Mouse (Mus musculus): ENCODE data around the gene Slc38a9. TPM values are rescaled to one million over a fixed set of nuclear protein-coding genes. Genes with fewer than 3 reads are reported as not detected.
A peak's percentile ranks its signal among the peaks of the same experiment; 100 is the strongest.

Slc38a9 gene
- polyA plus RNA-seq, 1 experiment from 2014 or later, result 11.8 TPM

DNA sequence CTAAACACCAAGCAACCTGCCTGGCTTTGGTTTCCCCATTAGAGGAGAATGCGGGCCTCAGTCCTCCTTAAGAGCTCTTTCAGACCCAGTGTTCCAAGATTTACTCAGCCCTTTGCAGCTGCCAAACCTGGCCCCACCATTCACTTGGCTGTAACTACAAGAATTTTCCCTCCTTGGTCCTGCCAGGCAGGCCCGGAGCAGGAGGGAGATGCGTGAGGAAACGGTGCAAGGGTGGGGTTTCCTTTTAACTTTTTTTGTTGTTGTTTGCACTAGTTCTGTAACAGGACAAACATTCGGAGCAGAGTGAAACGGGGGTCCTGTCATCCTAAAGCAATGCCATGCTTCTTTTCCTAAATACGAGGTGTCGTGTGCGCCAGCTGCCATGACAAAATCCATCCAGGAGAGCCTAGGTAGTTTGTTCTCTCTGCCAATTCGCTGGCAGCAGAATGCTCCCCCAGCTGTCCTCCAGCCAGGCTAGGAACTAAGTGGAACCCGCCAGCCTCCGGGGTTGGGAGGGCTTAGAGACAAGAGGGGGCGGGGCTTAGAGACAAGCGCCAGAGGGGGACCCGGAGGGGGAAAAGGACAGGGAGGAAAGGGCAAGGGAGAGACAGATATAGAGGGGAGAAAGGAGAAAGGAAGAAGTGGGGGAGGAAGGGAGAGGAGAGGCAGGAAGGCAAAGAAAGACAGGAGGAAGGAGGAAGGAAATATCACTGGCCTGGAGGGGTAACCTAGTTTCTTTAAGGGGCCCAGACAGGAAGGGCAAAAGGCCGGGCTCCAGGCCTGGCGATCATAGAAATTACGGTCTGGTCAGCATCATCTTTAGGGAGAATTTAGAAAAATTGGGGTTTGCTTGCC is 91.1 kb downstream of the Slc38a9 start:
- H3K27ac ChIP-seq, result peak overlapping the region; percentile 84
- H3K4me1 ChIP-seq (replicated peaks), result peaks cover 39% of the 10 kb centered on the region
- no peaks in the 10 kb centered on the region for H3K27me3 ChIP-seq (replicated peaks)
- ATAC-seq, result peak; percentile 81
- H3K4me3 ChIP-seq (replicated peaks), result no peak overlapping the region
- H3K4me2 ChIP-seq (replicated peaks), result peak overlapping the region; percentile 38
- H3K36me3 ChIP-seq, result no peaks in the 10 kb centered on the region
- H3K9ac ChIP-seq, result no peak overlapping the region
- WGBS, result 18% methylated on average over 18 of the region's 18 CpGs
- no peaks in the 10 kb centered on the region for H3K9me3 ChIP-seq

DNA sequence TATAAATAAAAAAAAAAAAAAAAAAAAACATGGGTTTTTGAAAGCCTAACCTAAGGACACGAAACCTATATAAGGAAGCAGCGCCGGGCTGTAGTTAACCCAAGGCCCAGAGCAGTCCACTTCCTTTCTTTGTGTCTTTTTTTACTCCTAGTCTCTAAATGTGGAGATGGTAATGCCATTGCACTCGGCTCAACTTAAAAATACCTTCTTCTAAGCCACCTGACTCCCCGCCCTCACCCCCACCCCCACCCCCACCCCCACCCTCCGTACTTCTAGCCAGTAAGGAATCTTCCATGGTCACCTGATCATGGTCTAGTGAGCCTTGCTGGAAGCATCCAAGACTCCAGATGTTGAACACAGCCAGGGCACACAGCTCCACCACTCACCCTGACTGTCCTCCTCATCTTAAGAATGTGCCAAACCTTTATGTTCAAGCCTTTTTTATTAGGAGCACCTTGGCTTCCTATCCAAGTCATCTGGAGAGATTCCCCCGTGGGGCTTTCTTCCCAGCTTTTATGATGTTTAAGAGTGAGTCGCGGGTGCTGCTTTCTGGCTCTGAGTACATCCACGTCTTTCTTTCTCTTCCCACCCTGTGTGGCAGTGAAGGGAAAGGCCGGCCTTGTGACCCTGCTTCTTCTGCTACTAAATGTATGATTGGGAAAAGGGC is 91.9 kb downstream of the Slc38a9 start:
- peaks cover 39% of the 10 kb centered on the region for H3K4me1 ChIP-seq (replicated peaks)
- 55% methylated on average over 11 of the region's 11 CpGs for WGBS
- ATAC-seq, result no peak
- H3K27me3 ChIP-seq (replicated peaks), result no peaks in the 10 kb centered on the region
- H3K27ac ChIP-seq, result peak overlapping the region; percentile 84; the same call in 1 of the 2 replicates
- H3K4me3 ChIP-seq (replicated peaks), result no peak overlapping the region
- H3K9me3 ChIP-seq, result no peaks in the 10 kb centered on the region
- H3K9ac ChIP-seq, result no peak overlapping the region
- H3K4me2 ChIP-seq (replicated peaks), result no peak overlapping the region
- no peaks in the 10 kb centered on the region for H3K36me3 ChIP-seq

DNA sequence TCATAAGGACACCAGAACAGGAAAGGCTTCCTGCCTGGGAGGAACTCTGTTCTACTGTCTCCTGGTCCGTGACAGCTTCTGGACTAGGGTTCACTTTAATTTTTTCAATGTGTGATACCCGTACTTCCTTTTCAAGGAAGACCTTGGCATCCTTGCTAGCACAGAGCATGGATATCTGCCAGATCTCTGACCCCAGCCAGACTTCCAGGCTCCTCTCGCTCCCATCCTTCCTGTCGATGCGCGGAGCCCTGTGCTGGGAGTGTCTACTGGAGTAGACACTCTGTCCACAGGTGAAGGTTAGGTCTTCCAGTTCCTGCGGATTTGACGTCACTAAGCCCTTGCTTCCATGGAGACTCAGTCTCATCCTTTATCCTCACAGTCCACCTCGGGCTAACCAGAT is 93.0 kb downstream of the Slc38a9 start:
- Histone ChIP-seq H3K27ac (peak overlapping the region; percentile 54; the same call in 1 of the 2 replicates), H3K4me2 (replicated peaks) (no peak overlapping the region), H3K36me3 (no peaks in the 10 kb centered on the region), H3K9me3 (no peaks in the 10 kb centered on the region), H3K4me3 (replicated peaks) (no peak overlapping the region), H3K27me3 (replicated peaks) (no peaks in the 10 kb centered on the region), H3K9ac (no peak overlapping the region), H3K4me1 (replicated peaks) (peaks cover 39% of the 10 kb centered on the region)
- ATAC-seq, result no peak
- WGBS, result 66% methylated on average over 9 of the region's 9 CpGs

DNA sequence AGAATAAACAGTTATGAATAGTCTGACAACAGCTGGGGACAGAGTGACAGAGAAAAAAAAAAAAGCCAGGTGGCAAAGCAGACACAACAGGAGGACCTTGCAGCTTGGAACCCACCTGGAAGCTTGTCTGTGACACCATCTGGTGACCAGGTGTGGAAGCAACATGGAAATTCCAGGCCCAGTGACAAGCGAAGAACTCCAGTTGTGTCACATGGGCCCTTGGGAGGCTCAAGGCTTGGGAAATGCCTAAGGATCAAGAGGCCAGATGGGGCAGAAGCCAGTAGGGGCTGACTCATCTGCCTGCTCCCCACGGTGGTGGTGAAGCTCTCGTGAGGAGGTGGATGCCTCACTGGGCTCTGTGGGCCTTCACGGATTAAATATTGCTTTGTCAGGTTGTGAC is 94.3 kb downstream of the Slc38a9 start:
- H3K27me3 ChIP-seq (replicated peaks), result no peaks in the 10 kb centered on the region
- H3K36me3 ChIP-seq, result no peaks in the 10 kb centered on the region
- no peak for ATAC-seq
- 46% methylated on average over 4 of the region's 4 CpGs for WGBS
- H3K4me3 ChIP-seq (replicated peaks), result no peak overlapping the region
- no peak overlapping the region for H3K4me2 ChIP-seq (replicated peaks)
- peak overlapping the region; percentile 89 for H3K27ac ChIP-seq
- H3K9ac ChIP-seq, result no peak overlapping the region
- no peaks in the 10 kb centered on the region for H3K9me3 ChIP-seq
- peaks cover 43% of the 10 kb centered on the region for H3K4me1 ChIP-seq (replicated peaks)

DNA sequence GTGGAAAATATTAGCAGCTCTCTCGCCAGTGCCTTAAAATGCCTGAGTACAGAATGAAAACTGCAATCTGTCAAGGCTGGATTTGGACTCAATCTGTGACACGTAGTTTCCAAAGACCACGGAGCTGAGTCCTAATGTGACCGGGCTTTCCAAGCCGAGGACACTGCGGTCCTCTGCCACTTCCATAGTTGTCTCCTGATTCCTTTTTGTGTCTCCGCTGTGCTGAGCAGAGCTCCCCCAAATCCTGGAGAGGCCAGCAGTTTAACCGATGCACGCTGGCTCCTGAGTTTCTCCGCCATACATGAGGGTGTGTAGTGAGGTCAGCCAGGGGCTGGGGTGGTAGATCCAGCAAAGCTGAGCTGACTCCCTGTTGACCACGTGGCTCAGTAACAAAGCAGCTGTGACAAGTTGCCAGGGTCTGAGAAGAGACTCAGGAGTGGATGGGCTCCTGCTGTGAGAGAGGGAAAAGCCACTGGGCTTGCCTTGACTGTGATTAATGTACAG is 95.0 kb downstream of the Slc38a9 start:
- peak overlapping the region; percentile 89 for H3K27ac ChIP-seq
- peak overlapping the region; percentile 11; the same call in 1 of the 2 replicates for H3K9ac ChIP-seq
- H3K36me3 ChIP-seq, result no peaks in the 10 kb centered on the region
- H3K9me3 ChIP-seq, result no peaks in the 10 kb centered on the region
- peak; percentile 57 for ATAC-seq
- 41% methylated on average over 11 of the region's 11 CpGs for WGBS
- no peak overlapping the region for H3K4me3 ChIP-seq (replicated peaks)
- H3K4me2 ChIP-seq (replicated peaks), result peak overlapping the region; percentile 28; the same call in 1 of the 2 replicates
- H3K27me3 ChIP-seq (replicated peaks), result no peaks in the 10 kb centered on the region
- peaks cover 43% of the 10 kb centered on the region for H3K4me1 ChIP-seq (replicated peaks)

DNA sequence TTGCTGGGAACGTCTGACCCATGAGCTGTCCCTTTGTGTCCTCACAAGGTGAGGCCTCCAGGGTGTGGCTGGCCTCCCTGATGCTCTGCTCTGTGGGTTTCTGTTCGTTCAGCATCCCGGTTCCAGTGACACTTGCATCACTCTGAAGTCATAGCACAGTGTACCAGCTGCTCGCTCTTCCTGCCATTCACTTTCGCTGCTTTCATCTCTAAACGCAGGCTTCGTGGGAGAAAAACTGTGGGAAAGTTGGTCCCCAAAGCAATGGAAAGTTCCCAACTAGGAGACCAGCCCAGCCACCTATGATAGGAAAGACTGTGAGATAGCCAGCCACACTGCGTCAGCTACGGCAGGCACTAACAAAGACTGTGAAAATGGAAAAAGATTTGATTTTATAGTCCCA is 96.8 kb downstream of the Slc38a9 start:
- no peaks in the 10 kb centered on the region for H3K27me3 ChIP-seq (replicated peaks)
- H3K4me1 ChIP-seq (replicated peaks), result peaks cover 32% of the 10 kb centered on the region
- no peaks in the 10 kb centered on the region for H3K9me3 ChIP-seq
- no peak overlapping the region for H3K4me2 ChIP-seq (replicated peaks)
- 81% methylated on average over 9 of the region's 9 CpGs for WGBS
- H3K36me3 ChIP-seq, result no peaks in the 10 kb centered on the region
- no peak for ATAC-seq
- no peak overlapping the region for H3K9ac ChIP-seq
- no peak overlapping the region for H3K4me3 ChIP-seq (replicated peaks)
- H3K27ac ChIP-seq, result no peak overlapping the region

DNA sequence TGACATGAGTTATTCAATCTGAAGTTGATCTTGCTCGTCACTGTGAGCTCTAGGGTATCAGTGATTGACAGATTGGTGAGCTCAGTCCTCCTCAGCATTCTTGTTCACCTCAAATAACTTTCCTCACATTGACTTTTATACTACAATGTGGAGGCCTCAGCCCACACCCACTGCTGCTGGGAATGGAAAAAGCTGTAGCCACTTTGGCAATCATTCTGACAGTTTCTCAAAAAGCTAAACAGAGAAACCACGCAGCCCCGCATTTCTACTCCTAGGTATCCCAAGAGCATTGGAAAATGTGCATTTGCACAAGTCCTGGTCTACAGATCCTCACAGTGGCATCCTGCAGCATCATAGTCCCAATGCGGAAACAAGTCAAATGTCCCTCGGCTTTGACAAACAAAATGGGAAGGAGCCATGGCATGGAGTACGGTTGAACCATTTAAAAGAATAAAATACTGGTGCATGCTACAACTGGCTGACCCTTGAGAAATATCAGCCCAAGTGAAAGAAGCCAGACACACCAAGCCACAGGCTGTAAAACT is 98.1 kb downstream of the Slc38a9 start:
- H3K27ac ChIP-seq, result no peak overlapping the region

DNA sequence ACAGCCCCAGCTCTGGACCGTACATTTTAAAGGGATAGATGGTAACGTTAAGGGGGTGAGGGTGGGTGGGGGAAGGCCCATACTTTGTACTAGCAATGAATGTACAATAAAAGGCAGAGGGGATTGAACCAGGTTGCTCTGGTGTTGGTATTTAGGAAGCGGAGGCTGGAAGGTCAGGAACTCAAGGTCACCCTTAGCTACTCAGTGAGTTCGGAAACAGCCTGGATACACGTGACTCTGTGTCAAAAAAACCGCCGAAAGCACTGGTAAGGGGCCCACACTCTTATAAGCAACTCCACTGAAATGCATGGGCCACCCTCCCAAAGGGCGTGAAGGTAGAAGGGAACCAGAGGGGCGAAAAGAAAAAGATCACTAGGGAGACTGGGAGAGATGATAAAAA is 98.8 kb downstream of the Slc38a9 start:
- H3K9ac ChIP-seq, result no peak overlapping the region
- ATAC-seq, result no peak
- H3K9me3 ChIP-seq, result no peaks in the 10 kb centered on the region
- WGBS, result 56% methylated on average over 9 of the region's 9 CpGs
- no peaks in the 10 kb centered on the region for H3K36me3 ChIP-seq
- H3K4me3 ChIP-seq (replicated peaks), result no peak overlapping the region
- H3K27ac ChIP-seq, result no peak overlapping the region
- peaks cover 22% of the 10 kb centered on the region for H3K4me1 ChIP-seq (replicated peaks)
- no peak overlapping the region for H3K4me2 ChIP-seq (replicated peaks)
- no peaks in the 10 kb centered on the region for H3K27me3 ChIP-seq (replicated peaks)

More for the DNA sequence above, 98.1 kb downstream of the Slc38a9 start:
- Histone ChIP-seq H3K9ac (no peak overlapping the region), H3K4me2 (replicated peaks) (no peak overlapping the region), H3K9me3 (no peaks in the 10 kb centered on the region), H3K4me1 (replicated peaks) (peaks cover 24% of the 10 kb centered on the region), H3K4me3 (replicated peaks) (no peak overlapping the region), H3K36me3 (no peaks in the 10 kb centered on the region), H3K27me3 (replicated peaks) (no peaks in the 10 kb centered on the region)
- 51% methylated on average over 6 of the region's 6 CpGs for WGBS
- ATAC-seq, result no peak

DNA sequence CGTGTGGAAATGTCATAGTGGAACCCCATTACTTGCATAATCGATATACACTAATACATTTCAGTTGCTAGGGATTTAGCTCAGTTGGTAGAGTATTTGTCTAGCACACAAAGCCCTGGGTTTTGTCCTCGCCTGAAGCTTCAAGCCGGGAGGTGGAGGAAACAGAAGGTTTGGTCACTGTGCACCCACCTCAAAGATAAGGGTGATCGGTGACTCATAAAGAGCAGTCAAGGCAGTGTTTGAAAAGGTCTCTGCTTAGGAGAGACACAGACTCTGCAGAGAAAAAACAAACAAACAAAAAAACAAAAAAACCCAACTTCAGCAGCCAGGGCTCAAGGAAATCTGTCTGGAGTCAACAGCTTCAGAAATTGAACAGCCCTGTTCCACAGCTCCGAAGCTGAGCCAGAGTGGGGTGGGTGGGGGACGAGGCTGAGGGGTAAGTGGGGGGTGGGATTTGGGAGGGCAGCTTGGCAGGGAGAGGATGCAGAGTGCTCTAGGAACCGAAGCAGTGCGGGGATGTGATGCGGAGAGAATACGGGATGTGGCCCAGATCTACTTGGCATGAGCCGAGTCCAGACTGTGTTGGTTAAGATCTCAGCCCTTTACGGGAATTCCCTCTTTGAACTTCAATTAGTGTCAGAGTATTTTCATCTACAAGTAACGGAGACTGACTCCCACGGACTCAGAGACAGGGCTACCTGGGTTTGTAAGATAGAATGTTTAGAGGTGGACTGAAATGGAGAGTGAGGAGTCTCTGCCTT is 99.4 kb downstream of the Slc38a9 start:
- no peak overlapping the region for H3K27ac ChIP-seq

DNA sequence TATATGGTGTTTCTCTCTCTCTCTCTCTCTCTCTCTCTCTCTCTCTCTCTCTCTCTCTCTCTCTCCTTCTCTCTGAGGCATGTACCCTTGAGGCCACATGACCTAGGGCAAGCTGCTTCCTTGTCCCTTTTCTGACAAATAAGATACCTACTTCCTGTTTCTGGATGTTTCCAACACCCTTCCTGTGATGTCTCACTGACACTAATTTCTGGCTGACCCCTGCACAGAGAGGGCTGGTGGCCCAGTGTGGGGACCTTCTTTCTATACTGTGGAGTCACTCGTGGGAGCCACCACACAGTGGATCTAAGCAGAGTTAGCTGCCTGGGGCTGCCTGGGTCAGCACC is 100.0 kb downstream of the Slc38a9 start:
- WGBS, result 41% methylated on average over 1 of the region's 1 CpGs
- Histone ChIP-seq H3K9ac (no peak overlapping the region), H3K4me3 (replicated peaks) (no peak overlapping the region), H3K9me3 (no peaks in the 10 kb centered on the region), H3K36me3 (no peaks in the 10 kb centered on the region), H3K27ac (0 out of 2 replicates have a peak overlapping the region, but pooled peaks have one; percentile 5), H3K27me3 (replicated peaks) (no peaks in the 10 kb centered on the region), H3K4me1 (replicated peaks) (peaks cover 13% of the 10 kb centered on the region; the same call in 1 of the 2 replicates), H3K4me2 (replicated peaks) (no peak overlapping the region)
- ATAC-seq, result no peak

More for the DNA sequence above, 99.4 kb downstream of the Slc38a9 start:
- H3K4me1 ChIP-seq (replicated peaks), result peaks cover 16% of the 10 kb centered on the region
- no peak for ATAC-seq
- H3K9ac ChIP-seq, result no peak overlapping the region
- H3K9me3 ChIP-seq, result no peaks in the 10 kb centered on the region
- H3K27me3 ChIP-seq (replicated peaks), result no peaks in the 10 kb centered on the region
- H3K4me2 ChIP-seq (replicated peaks), result no peak overlapping the region
- H3K36me3 ChIP-seq, result no peaks in the 10 kb centered on the region
- 53% methylated on average over 15 of the region's 15 CpGs for WGBS
- H3K4me3 ChIP-seq (replicated peaks), result no peak overlapping the region

DNA sequence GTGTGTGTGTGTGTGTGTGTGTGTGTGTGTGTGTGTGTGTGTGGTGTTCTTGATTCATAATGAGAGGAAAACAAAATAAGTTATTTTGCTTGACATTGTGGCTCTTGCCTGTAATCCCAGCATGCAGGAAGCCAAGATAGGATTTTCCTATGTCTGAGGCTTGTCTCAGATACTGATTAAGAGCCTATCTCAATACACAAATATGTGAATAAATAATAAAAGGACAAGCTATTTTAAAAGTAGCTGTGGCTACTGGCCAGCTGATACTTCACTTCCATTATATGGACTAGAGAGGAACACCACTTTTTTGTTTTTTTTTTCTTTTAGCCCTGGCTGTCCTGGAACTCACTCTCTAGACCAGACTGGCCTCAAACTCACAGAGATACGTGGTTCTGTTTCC is 101.2 kb downstream of the Slc38a9 start:
- no peaks in the 10 kb centered on the region for H3K36me3 ChIP-seq
- 33% methylated on average over 1 of the region's 1 CpGs for WGBS
- H3K4me1 ChIP-seq (replicated peaks), result peaks cover 10% of the 10 kb centered on the region; the same call in 1 of the 2 replicates
- H3K4me2 ChIP-seq (replicated peaks), result no peak overlapping the region
- no peak overlapping the region for H3K4me3 ChIP-seq (replicated peaks)
- no peak overlapping the region for H3K9ac ChIP-seq
- no peaks in the 10 kb centered on the region for H3K9me3 ChIP-seq
- H3K27me3 ChIP-seq (replicated peaks), result no peaks in the 10 kb centered on the region
- ATAC-seq, result no peak
- H3K27ac ChIP-seq, result peak overlapping the region; percentile 68

DNA sequence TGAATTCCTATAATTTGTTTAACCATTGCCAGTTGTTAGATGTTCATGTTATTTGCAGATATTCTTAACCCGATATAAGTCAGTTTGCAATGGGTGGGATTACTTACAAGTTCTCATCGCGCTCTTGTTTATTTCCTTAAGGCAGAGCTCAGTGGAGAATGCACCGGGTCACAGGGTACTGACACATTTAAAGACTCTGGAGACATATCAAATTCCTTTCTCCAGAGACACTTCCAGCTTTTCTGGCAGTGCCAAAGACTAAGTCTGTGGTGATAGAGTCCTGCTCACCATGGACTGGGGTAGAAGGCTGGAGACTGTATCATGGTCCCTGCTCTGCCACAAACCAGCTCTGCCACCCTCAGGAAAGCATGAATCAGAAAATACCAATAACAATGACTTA is 102.0 kb downstream of the Slc38a9 start:
- Histone ChIP-seq H3K36me3 (no peaks in the 10 kb centered on the region), H3K27me3 (replicated peaks) (no peaks in the 10 kb centered on the region), H3K9me3 (0 out of 2 replicates have a peak, but pooled peaks cover 6% of the 10 kb centered on the region), H3K4me3 (replicated peaks) (no peak overlapping the region), H3K4me1 (replicated peaks) (peaks cover 10% of the 10 kb centered on the region; the same call in 1 of the 2 replicates), H3K9ac (no peak overlapping the region), H3K27ac (peak overlapping the region; percentile 6; the same call in 1 of the 2 replicates), H3K4me2 (replicated peaks) (no peak overlapping the region)
- no peak for ATAC-seq
- WGBS, result 48% methylated on average over 4 of the region's 4 CpGs

Data from intestine, embryonic 15.5 days (tissue).